Mouse (Mus musculus): Measurements from ENCODE around the gene Susd3.

DNA sequence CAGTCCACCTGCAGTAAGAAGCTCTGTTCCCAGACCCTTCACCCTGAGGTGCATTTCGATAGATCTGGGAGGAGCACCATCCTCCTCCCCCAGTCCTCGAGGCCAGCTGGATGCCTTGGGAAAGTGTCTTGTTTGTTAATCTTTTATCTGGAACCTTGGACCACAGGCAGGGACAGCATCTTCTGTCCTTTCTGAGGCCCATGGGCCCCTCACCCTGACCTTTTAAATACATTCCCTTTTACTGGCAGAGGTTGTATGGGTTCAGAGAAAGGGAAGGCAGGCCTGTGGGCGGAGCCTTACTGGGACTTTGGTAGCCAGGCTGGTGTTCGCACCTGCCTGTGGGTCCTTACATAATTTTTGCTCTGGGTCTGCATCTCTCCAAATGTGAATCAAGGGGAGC lies 3.3 kb downstream of the Susd3 start:
- TF ChIP-seq CTCF (IDR thresholded peaks at IDR 0.05) = no peak
- no peak for TF ChIP-seq EP300 (IDR thresholded peaks at IDR 0.05; ENCODE audit: insufficient read depth, low read depth, low read length)
- no peak for TF ChIP-seq POLR2A (IDR thresholded peaks at IDR 0.05; ENCODE audit: insufficient read depth, low read depth, low read length)
